Mouse (Mus musculus) heart, embryonic 14.5 days (tissue): ENCODE measurements around the gene Dnah7c. TPM values are rescaled to one million over a fixed set of nuclear protein-coding genes. Genes with fewer than 3 reads are reported as not detected.
"Not testable (repeated sequence)": the region's sequence is repeated elsewhere in the genome, so short reads cannot be mapped to it uniquely, and the experiment has no call there.

ENCODE experiments used
- ATAC-seq: fragments of 200-750 bp; cut with Nextera tagmentation; 2 replicates; pipeline ENCODE4 v1.8.0; 2017; ENCODE audit warnings: low read depth, moderate TSS enrichment; ENCODE audit not compliant: insufficient number of reproducible peaks, insufficient read depth, low FRiP score
- H3K27ac ChIP-seq, 2 experiments: fragments of 200-500 bp in 1 of 2; fragments of 300-500 bp in 1 of 2; sonication (generic) in 1 of 2; replicated peaks in 1 of 2; 2 replicates each; pipeline ENCODE4 v1.5.1; 2012 to 2014; ENCODE audit warnings: low read depth in 2 of 2, low read length in 2 of 2, control low read depth in 1 of 2, mild to moderate bottlenecking in 1 of 2, mixed read lengths in 1 of 2; ENCODE audit not compliant: control insufficient read depth in 1 of 2, insufficient read depth in 1 of 2
- H3K27me3 ChIP-seq: fragments of 300-500 bp; sonication (generic); 2 replicates; pipeline ENCODE4 v1.6.1; 2014; ENCODE audit warnings: mild to moderate bottlenecking, low read length, control low read depth; ENCODE audit not compliant: control insufficient read depth, insufficient read depth
- H3K36me3 ChIP-seq: fragments of 300-500 bp; sonication (generic); 2 replicates; pipeline ENCODE4 v1.6.1; 2014; ENCODE audit warnings: mild to moderate bottlenecking, control low read depth, low read length, mixed read lengths; ENCODE audit not compliant: control insufficient read depth, insufficient read depth
- H3K4me1 ChIP-seq, 2 experiments: fragments of 200-500 bp in 1 of 2; fragments of 300-500 bp in 1 of 2; sonication (generic) in 1 of 2; 2 replicates each; pipeline ENCODE4 v1.6.1; 2012 to 2014; ENCODE audit warnings: low read length in 2 of 2, control low read depth in 1 of 2, mixed read lengths in 1 of 2; ENCODE audit not compliant: control insufficient read depth in 2 of 2, insufficient read depth in 2 of 2
- H3K4me2 ChIP-seq: fragments of 300-500 bp; sonication (generic); 2 replicates; pipeline ENCODE4 v1.6.1; 2014; ENCODE audit warnings: mild to moderate bottlenecking, low read length
- H3K4me3 ChIP-seq, 2 experiments: fragments of 200-500 bp in 1 of 2; fragments of 300-500 bp in 1 of 2; sonication (generic) in 1 of 2; 2 replicates each; pipeline ENCODE4 v1.5.1; 2012 to 2014; ENCODE audit warnings: low read length in 2 of 2, mild to moderate bottlenecking in 2 of 2, control low read depth in 1 of 2, low read depth in 1 of 2, moderate library complexity in 1 of 2; ENCODE audit not compliant: control insufficient read depth in 1 of 2, insufficient read depth in 1 of 2
- H3K9ac ChIP-seq: fragments of 300-500 bp; sonication (generic); 2 replicates; pipeline ENCODE4 v1.6.1; 2014; ENCODE audit warnings: mild to moderate bottlenecking, low read length
- H3K9me3 ChIP-seq: fragments of 300-500 bp; sonication (generic); 2 replicates; pipeline ENCODE4 v1.6.1; 2016; ENCODE audit warnings: low read length, control low read depth; ENCODE audit not compliant: control insufficient read depth
- WGBS: fragments of 180-500 bp; shearing (Covaris S2); extraction: QIAGEN DNeasy Blood & Tissue Kit; methylation state at CpG from one replicate; pipeline ENCODE4 v1.1.7; 2014; 5-methylcytosine and 5-hydroxymethylcytosine counted together
- polyA plus RNA-seq: library from polyadenylated mRNA; unstranded; fragments of >200 nt; fragmentation: Nextera tagmentation; extraction: Ambion mirVana; gene quantifications from 2 replicates; pipeline ENCODE4 v1.2.1, GENCODE M21; 2014

Gene Dnah7c
- 0.07 and 0.16 TPM in 2 replicates for polyA plus RNA-seq

GRCm38 (mm10) chr1:46425137-46425925 lies at the start of gene Dnah7c:
Gene Dnah7c, plus strand, starts transcription at chr1:46425592.
- ATAC-seq = peak; percentile 47; the same call in 1 of the 2 replicates
- 0 out of 4 replicates have a peak, but pooled peaks cover 0 to 2% of the 10 kb centered on the region in 2 experiments for H3K4me1 ChIP-seq
- peak within 1 kb of the TSS; percentile 68 for H3K9ac ChIP-seq
- H3K27ac ChIP-seq = no peak within 1 kb of the TSS
- peak within 1 kb of the TSS; percentile 87 for H3K4me2 ChIP-seq
- no peaks in the 10 kb centered on the region for H3K27me3 ChIP-seq
- no peaks in the 10 kb centered on the region for H3K36me3 ChIP-seq
- no peaks in the 10 kb centered on the region for H3K9me3 ChIP-seq
- 8% methylated on average over 30 of the region's 30 CpGs for WGBS
- H3K4me3 ChIP-seq = peak within 1 kb of the TSS; percentile 51 to 63

- H3K4me2 ChIP-seq, H3K27ac ChIP-seq, H3K36me3 ChIP-seq, H3K27me3 ChIP-seq, ATAC-seq, H3K9me3 ChIP-seq, H3K4me3 ChIP-seq, H3K9ac ChIP-seq, H3K4me1 ChIP-seq: not testable (repeated sequence)
- 93% methylated on average over 3 of the region's 3 CpGs for WGBS
Measured at GRCm38 (mm10) chr1:46380641-46381040, 44.8 kb upstream of the Dnah7c start.

- not testable (repeated sequence) for H3K4me3 ChIP-seq, ATAC-seq, H3K9ac ChIP-seq, H3K9me3 ChIP-seq, H3K4me1 ChIP-seq, H3K36me3 ChIP-seq, H3K27ac ChIP-seq, H3K4me2 ChIP-seq, H3K27me3 ChIP-seq
- 74% methylated on average over 3 of the region's 4 CpGs for WGBS
Measured at GRCm38 (mm10) chr1:46394681-46395297, 30.6 kb upstream of the Dnah7c start.

DNA sequence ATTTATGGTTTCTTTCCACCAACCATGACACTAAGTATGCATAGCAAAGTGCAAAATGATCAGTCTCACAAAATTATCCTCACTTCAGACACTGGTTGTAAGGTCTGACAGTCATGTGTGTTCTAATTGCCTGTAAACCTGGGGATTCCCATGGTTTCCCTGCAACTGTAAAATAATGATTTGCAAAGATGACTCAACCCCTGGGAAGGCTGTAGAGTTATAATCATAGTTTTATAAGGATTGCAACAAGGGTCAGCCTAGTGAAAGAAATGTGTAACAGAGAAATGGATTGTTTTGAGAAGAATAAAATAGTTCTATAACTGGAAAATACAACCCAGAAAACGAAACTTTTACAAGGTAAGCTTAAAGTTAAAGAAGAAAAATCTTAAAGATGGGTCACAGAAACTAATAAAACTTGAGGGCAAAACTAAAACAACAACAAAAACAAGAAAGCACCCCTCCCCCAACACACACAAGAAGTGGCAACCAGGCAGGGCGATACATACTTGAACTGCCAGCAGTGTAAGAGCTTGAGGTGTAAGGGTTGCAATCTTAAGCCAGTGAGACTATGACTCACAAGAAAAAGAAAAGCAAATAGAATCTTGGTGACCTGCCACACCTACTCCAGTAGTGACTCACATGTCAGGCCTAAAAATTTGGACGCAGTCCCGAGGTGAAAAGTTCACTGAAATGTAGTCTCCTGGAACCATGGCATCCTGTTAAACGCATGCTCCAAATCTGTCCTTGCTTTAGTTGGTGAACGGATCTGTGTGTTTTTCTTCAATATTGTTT lies 16.9 kb upstream of the Dnah7c start:
- Histone ChIP-seq H3K4me2 (no peak overlapping the region), H3K9me3 (no peaks in the 10 kb centered on the region), H3K36me3 (no peaks in the 10 kb centered on the region), H3K4me3 (no peak overlapping the region), H3K27ac (no peak overlapping the region), H3K27me3 (no peaks in the 10 kb centered on the region), H3K4me1 (no peaks in the 10 kb centered on the region), H3K9ac (no peak overlapping the region)
- no peak for ATAC-seq
- WGBS = 66% methylated on average over 6 of the region's 6 CpGs

DNA sequence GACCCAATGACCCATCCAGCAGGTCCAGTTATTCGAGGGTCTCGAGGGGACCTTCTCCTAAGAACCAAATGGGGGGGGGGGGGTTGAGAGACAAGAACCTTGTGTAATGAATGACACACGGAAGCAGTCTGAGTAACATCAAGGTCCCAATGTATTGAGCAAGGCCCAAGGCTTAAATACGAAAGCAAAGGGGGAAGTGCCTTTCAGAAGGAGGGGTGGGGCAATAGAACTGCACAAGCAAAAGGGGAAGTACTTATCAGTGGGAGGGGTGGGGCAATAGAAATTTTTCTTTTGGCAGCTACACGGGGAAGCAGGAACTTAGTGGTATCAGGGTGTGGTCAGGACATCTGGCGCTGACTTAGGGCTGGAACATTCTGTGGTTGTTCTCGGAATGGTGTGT lies 10.6 kb upstream of the Dnah7c start:
- WGBS = 72% methylated on average over 7 of the region's 7 CpGs
- not testable (repeated sequence) for H3K9ac ChIP-seq, ATAC-seq

GRCm38 (mm10) chr1:46416946-46417345 lies 8.4 kb upstream of the Dnah7c start:
- H3K9me3 ChIP-seq, H3K9ac ChIP-seq, H3K4me3 ChIP-seq, ATAC-seq, H3K4me1 ChIP-seq, H3K27me3 ChIP-seq, H3K27ac ChIP-seq, H3K36me3 ChIP-seq, H3K4me2 ChIP-seq: not testable (repeated sequence)
- WGBS = 15% methylated on average over 3 of the region's 3 CpGs

More for the DNA sequence above, 10.6 kb upstream of the Dnah7c start:
- not testable (repeated sequence) for H3K36me3 ChIP-seq, H3K4me3 ChIP-seq, H3K27me3 ChIP-seq, H3K27ac ChIP-seq, H3K4me2 ChIP-seq, H3K4me1 ChIP-seq, H3K9me3 ChIP-seq

DNA sequence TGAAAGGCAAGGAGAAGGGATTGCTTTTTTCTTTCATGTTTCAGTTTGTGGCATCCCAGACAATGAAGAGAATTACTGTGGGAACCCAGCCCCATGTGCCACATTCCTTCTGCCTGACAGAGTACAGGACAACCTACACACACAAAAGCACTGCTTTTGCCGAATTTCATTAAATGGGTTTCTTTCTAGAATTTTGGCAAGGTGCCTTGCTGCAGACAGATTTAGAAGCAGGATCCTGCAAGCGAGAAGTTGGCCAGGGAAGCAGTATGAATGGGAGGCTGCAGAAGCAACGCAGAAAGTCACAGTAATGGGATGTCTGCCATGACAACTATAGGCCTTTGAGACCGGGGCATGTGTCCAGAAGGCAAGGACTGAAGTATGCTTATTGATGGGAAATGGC lies 6.4 kb upstream of the Dnah7c start:
- H3K36me3 ChIP-seq, H3K9me3 ChIP-seq, H3K4me3 ChIP-seq, H3K9ac ChIP-seq, H3K27ac ChIP-seq, H3K4me1 ChIP-seq, ATAC-seq, H3K27me3 ChIP-seq, H3K4me2 ChIP-seq: not testable (repeated sequence)
- 73% methylated on average over 3 of the region's 4 CpGs for WGBS
